Mouse (Mus musculus): ENCODE results near the gene Cracr2b. TPM values are rescaled to one million over a fixed set of nuclear protein-coding genes. Genes with fewer than 3 reads are reported as not detected.
"Not testable (repeated sequence)": the region's sequence is repeated elsewhere in the genome, so short reads cannot be mapped to it uniquely, and the experiment has no call there.

Cracr2b gene
- total RNA-seq, 2 experiments from 2014 or later: 14.9 to 21.3 TPM

DNA sequence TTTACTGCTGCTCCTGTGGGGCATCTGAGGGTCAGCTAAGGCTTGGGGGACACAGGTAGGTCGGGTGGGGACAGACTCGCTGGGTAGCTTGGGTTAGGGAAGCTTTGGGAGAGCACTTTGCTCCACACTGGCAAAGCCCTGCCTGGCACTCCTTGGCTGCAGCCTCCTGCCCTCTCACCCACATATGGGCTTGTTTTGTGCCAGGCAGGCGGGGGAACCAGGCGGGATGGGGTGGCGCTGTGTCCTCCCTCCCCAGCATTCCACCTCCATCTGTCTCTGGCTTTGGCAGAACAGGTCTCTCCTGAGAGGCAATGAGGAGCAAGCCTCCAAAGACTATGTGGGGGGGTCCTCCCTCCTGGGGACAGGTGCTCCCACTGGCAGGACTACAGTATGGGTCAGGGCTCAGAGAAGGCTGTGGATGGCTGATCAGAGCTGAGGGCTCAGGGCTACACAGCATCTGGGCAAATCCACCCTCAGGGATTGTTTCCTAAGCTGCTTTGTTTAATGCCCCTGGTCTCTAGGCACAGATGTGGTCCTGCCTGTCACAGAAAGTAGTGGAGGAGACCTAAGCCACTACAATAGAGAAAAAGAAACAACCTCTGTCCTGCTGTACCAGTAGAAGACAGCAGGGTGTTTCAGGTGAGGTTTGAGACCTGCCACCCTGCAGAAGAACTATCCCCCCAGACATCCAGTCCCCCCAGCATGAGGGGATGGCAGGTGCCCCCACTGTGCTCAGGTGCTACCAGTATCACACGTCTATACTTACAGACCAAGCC lies 28.0 kb upstream of the Cracr2b start:
- no peak for ATAC-seq (replicated peaks; ENCODE audit: poor library complexity, severe bottlenecking)

- no peak for ATAC-seq (replicated peaks; ENCODE audit: poor library complexity, severe bottlenecking)
Measured at GRCm38 (mm10) chr7:141433517-141434400, 27.1 kb upstream of the Cracr2b start.

GRCm38 (mm10) chr7:141434464-141434863 lies 26.4 kb upstream of the Cracr2b start:
- ATAC-seq (replicated peaks; ENCODE audit: poor library complexity, severe bottlenecking): no peak; the same call in 1 of the 2 replicates

DNA sequence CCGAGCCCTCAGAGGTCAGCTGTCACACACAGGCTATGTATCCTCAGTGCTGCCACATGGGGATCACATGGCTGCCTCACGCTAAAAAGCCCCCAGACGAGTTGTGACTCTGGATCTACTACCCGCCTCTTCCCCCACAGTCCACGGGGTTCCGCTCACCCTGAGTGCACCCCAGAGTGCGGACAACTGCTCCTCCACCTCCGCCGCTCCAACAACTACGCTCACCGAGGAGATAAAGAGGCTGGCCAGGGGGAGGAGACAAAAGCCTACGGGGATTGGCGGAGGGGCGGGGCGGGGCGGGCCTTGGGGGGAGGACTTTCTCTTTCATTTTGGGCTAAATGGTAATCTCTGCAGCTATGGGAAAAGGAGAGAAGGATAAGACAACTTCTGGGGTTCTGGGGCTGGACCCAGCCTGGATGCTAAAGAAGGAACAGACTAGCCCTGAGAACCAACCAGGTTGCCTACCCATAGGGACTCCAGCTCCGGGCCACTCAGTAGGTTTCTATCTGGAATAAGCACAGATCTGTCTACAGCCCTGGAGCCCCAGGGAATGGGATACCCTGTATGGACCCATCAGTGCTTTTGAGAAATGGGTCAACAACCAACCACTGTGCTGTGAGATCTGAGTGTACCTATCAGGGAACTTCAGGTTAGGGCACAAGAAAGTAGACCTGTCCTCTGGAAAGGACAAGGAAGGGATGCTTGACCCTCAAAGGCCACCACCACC lies 25.6 kb upstream of the Cracr2b start:
- peak; percentile 71 for ATAC-seq (replicated peaks; ENCODE audit: poor library complexity, severe bottlenecking)

- ATAC-seq (replicated peaks; ENCODE audit: poor library complexity, severe bottlenecking): no peak
Measured at GRCm38 (mm10) chr7:141435856-141436522, 24.9 kb upstream of the Cracr2b start.

DNA sequence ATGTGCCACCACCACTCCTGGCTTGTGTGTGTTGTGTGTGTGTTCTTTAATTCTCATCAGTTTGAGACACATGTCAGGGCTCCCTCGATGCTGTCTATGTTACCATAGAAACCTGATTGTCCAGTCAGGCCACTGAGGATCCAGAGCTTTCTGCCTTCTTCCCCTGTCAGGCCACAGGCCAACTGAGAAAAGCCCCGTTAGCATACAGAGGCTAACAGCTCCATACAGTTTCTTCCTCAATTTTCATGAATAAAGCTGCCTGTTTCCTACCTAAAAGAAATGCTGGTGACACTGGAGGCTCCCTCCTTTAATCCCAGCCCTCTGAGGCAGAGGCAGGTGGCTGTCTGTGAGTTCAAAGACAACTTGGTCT lies 24.4 kb upstream of the Cracr2b start:
- ATAC-seq (replicated peaks; ENCODE audit: poor library complexity, severe bottlenecking): no peak

- ATAC-seq (replicated peaks; ENCODE audit: poor library complexity, severe bottlenecking): peak; percentile 72
Measured at GRCm38 (mm10) chr7:141437178-141438120, 23.4 kb upstream of the Cracr2b start, which contains the start of gene Slc25a22. Gene Slc25a22 (minus strand): TSS chr7:141437892.

GRCm38 (mm10) chr7:141438201-141438968 lies 22.5 kb upstream of the Cracr2b start:
- ATAC-seq (replicated peaks; ENCODE audit: poor library complexity, severe bottlenecking): no peak

- ATAC-seq (replicated peaks; ENCODE audit: poor library complexity, severe bottlenecking): no peak
Measured at GRCm38 (mm10) chr7:141439140-141439679, 21.7 kb upstream of the Cracr2b start.

DNA sequence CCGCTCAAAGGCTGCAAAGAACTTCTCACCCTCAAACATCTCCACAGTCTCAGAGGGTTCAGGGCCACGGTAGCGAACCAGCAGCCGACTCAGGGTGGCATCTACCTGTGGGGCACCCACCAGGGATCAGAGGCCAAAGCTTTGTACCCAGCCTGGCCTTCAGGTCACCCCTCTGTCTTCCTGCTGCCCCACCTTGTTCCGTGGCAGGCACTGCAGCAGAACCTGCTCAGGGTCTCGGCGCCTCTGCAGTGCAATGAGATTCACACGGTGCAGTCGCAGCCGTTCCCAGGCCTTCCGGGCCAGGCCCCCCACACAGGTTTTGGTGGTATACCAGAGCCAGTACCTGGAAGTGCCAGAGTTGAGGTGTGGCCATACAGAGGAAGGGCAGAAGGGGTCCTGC lies 21.1 kb upstream of the Cracr2b start:
- ATAC-seq (replicated peaks; ENCODE audit: poor library complexity, severe bottlenecking): no peak

GRCm38 (mm10) chr7:141440613-141441012 lies 20.3 kb upstream of the Cracr2b start:
- ATAC-seq (replicated peaks; ENCODE audit: poor library complexity, severe bottlenecking): peak; percentile 20

GRCm38 (mm10) chr7:141441460-141441859 lies 19.4 kb upstream of the Cracr2b start:
- ATAC-seq (replicated peaks; ENCODE audit: poor library complexity, severe bottlenecking): no peak

- ATAC-seq (replicated peaks; ENCODE audit: poor library complexity, severe bottlenecking): no peak
Measured at GRCm38 (mm10) chr7:141442199-141442598, 18.7 kb upstream of the Cracr2b start.

DNA sequence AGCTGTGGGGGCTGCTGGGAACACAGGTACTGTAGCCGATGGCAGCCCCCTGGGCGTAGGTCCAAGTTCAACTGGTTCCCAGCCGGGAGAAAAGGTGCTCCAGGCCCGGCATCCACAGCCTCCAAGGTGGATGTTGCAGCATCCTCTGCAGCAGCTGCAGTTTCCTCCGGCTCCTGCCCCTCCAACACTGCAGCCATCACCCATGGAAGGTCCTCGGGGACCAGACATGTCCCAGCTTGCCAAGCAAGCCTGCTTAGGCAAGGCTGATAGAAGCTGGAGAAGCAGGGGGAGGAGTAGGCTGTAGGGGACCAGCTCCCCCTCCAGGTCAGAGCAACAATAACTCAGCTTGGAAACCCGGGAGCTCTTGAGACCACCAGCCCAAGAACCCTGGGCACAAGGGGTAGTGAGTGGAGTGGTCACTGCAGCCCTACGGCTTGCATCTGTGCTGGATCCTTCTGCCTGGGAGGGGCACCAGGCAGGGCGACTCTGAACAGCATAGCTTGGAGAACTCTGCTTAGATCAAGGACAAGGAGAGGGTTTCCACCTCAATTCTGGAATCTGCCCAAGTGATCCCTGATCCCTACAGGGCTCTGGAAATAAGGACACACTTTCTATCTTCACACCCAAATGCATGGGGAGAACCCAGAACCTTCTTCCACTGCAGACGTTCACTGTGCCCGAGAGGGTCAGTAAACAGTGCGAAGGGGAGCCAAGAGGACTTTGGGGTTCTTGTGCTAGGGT lies 17.6 kb upstream of the Cracr2b start:
- ATAC-seq (replicated peaks; ENCODE audit: poor library complexity, severe bottlenecking): peak; percentile 33

DNA sequence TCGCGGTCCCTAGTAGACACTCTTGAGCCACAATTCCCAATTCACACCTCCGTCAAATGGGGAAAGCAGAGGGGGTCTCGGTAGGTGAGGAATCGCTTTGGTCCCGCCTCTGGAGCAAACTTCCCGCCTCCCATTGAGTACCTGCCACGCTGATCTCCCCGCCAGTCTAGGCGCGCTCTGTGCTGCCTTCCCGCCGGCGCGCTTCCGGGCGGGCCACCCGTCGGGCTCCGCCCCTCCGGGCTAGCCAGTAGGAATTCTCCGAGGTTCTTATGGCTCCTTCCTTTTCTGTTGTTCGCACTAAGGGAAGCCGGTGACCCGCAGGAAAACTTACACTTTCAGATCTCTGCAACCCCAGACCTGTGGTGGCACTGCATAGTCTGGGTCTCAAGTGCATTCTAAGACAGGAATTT lies 17.1 kb upstream of the Cracr2b start, which contains the start of gene Pidd1:
Gene Pidd1 (minus strand): TSS at position 198 of the 410 bp plus-strand sequence.
- peak; percentile 55 for ATAC-seq (replicated peaks; ENCODE audit: poor library complexity, severe bottlenecking)

- ATAC-seq (replicated peaks; ENCODE audit: poor library complexity, severe bottlenecking): not testable (repeated sequence)
Measured at GRCm38 (mm10) chr7:141446374-141446773, 14.5 kb upstream of the Cracr2b start.

Data from granulocyte monocyte progenitor cell, adult 5-6 weeks (primary cell).